Mouse (Mus musculus) limb, embryonic 14.5 days (tissue): ENCODE data around the gene Lrig3. TPM values are rescaled to one million over a fixed set of nuclear protein-coding genes. Genes with fewer than 3 reads are reported as not detected.
A peak's percentile ranks its signal among the peaks of the same experiment; 100 is the strongest.

Source experiments
- ATAC-seq: fragments of 200-750 bp; cut with Nextera tagmentation; 2 replicates; pipeline ENCODE4 v1.8.0; 2017; ENCODE audit warnings: low read depth, moderate number of reproducible peaks, moderate TSS enrichment; ENCODE audit not compliant: low FRiP score
- DNase-seq: peaks from one replicate; pipeline ENCODE4 v3.0.0-alpha.2; 2015; ENCODE audit warnings: low spot score
- H3K27ac ChIP-seq: fragments of 300-500 bp; sonication (generic); replicated peaks from 2 replicates; pipeline ENCODE4 v1.5.1; 2014; ENCODE audit warnings: low read depth, mild to moderate bottlenecking, low read length, moderate library complexity, mixed read lengths
- H3K27me3 ChIP-seq: fragments of 300-500 bp; sonication (generic); 2 replicates; pipeline ENCODE4 v1.6.1; 2014; ENCODE audit warnings: low read length, mixed read lengths; ENCODE audit not compliant: control insufficient read depth, insufficient read depth
- H3K36me3 ChIP-seq: fragments of 300-500 bp; sonication (generic); 2 replicates; pipeline ENCODE4 v1.6.1; 2014; ENCODE audit warnings: mild to moderate bottlenecking, low read length, moderate library complexity, mixed read lengths; ENCODE audit not compliant: control insufficient read depth, insufficient read depth
- H3K4me1 ChIP-seq: fragments of 300-500 bp; sonication (generic); 2 replicates; pipeline ENCODE4 v1.6.1; 2014; ENCODE audit warnings: antibody characterized with exemption, low read length, mixed read lengths; ENCODE audit not compliant: control insufficient read depth, insufficient read depth
- H3K4me2 ChIP-seq: fragments of 300-500 bp; sonication (generic); replicated peaks from 2 replicates; pipeline ENCODE4 v1.6.1; 2014; ENCODE audit warnings: low read depth, mild to moderate bottlenecking, low read length, moderate library complexity; ENCODE audit not compliant: severe bottlenecking
- H3K4me3 ChIP-seq: fragments of 300-500 bp; sonication (generic); replicated peaks from 2 replicates; pipeline ENCODE4 v1.5.1; 2014; ENCODE audit warnings: low read length
- H3K9ac ChIP-seq: fragments of 300-500 bp; sonication (generic); 2 replicates; pipeline ENCODE4 v1.6.1; 2014; ENCODE audit warnings: mild to moderate bottlenecking, low read depth, low read length, moderate library complexity; ENCODE audit not compliant: severe bottlenecking
- H3K9me3 ChIP-seq: fragments of 300-500 bp; sonication (generic); 2 replicates; pipeline ENCODE4 v1.6.1; 2016; ENCODE audit warnings: low read length; ENCODE audit not compliant: control insufficient read depth
- POLR2A ChIP-seq: fragments of 200-500 bp; IDR thresholded peaks from 2 replicates; pipeline ENCODE4 v1.8.0; 2012; ENCODE audit warnings: inconsistent platforms, mild to moderate bottlenecking, moderate library complexity, borderline replicate concordance; ENCODE audit not compliant: insufficient read depth, insufficient read length; ENCODE audit errors: extremely low read depth
- WGBS: fragments of 180-500 bp; shearing (Covaris S2); extraction: QIAGEN DNeasy Blood & Tissue Kit; methylation state at CpG from one replicate; pipeline ENCODE4 v1.1.7; 2014; 5-methylcytosine and 5-hydroxymethylcytosine counted together
- polyA plus RNA-seq, 2 experiments: library from polyadenylated mRNA; depleted of rRNA in 1 of 2; stranded (reverse) in 1 of 2; unstranded in 1 of 2; fragments of >200 nt; fragmentation: Nextera tagmentation in 1 of 2; extraction: Ambion mirVana in 1 of 2; gene quantifications; 2 replicates each; pipeline versions ENCODE4 v1.2.1 to v1.2.3; 2012 to 2014

Lrig3 gene
- polyA plus RNA-seq, 2 experiments = 47.0 to 84.9 TPM

DNA sequence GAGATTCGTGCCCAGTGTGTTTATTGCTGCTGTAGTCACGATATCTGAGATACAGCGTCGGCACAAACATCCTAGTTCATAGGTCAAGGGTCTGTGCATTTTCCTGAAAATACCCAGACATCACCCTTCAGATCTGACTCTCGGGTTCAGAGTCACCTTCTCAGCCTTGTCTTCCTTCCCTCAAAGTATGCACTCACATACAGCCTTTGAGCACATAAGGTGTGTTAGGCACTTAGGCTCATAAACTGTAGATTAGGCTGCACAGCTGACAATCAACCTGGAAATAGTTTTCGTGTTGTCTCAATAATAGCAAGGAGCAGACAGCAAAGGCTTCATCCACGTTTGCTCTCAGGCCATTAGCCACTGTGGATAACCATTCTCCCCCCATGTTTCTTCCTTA is 11.6 kb upstream of the Lrig3 start:
- no peak for TF ChIP-seq POLR2A
- H3K36me3 ChIP-seq = no peaks in the 10 kb centered on the region
- H3K4me1 ChIP-seq = peaks cover 29% of the 10 kb centered on the region
- H3K27me3 ChIP-seq = no peaks in the 10 kb centered on the region
- WGBS = 36% methylated on average over 7 of the region's 7 CpGs
- no peak overlapping the region for H3K4me3 ChIP-seq
- H3K9me3 ChIP-seq = no peaks in the 10 kb centered on the region
- no peak overlapping the region for H3K4me2 ChIP-seq
- ATAC-seq = no peak
- H3K9ac ChIP-seq = no peak overlapping the region
- H3K27ac ChIP-seq = peak overlapping the region; percentile 50; the same call in 1 of the 2 replicates
- no peak for DNase-seq

DNA sequence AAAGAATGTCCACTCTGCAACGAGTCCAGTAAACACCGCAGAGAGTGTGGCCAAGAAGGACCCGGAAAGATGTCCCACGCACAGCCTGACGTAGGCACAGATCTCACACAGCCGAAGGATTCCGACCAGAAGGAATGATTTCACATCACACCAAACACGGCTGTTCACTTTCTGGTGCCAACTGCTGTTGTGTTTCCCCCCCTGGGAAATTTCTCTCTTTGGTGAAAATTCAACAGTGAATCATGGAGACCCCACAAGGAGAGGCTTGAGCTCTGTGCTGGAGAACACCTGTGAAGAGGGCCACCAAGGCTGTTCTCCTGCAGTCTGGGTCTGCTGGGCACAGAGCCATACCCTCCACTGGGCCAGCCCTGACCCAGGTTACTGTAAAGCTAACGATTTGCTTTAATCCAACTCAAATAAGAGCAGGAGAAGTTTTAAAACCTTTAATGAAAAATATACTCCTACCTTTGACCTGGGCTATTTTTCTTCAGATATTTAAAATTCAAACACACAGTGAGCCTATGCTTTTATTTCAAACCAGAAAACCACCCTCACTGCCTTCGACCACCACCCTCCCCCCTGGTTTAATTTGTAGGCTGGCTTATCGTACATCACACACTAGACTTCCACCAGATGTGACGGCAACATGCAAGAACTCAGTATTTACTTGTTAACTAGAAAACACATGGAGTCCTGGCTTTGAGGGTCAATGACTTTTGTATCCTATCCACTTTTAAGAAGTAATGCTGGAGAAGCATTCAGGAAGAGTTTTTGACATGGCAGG is 11.0 kb upstream of the Lrig3 start:
- WGBS = 33% methylated on average over 12 of the region's 12 CpGs
- Histone ChIP-seq H3K27ac (peak overlapping the region; percentile 50; the same call in 1 of the 2 replicates), H3K36me3 (no peaks in the 10 kb centered on the region), H3K9me3 (no peaks in the 10 kb centered on the region), H3K4me2 (peak overlapping the region; percentile 5; the same call in 1 of the 2 replicates), H3K4me3 (no peak overlapping the region), H3K9ac (no peak overlapping the region), H3K4me1 (peaks cover 26% of the 10 kb centered on the region), H3K27me3 (no peaks in the 10 kb centered on the region)
- ATAC-seq = peak; percentile 86
- TF ChIP-seq POLR2A = no peak
- peak; percentile 78 for DNase-seq

GRCm38 (mm10) chr10:125961411-125962107 is 4.4 kb upstream of the Lrig3 start:
- H3K4me3 ChIP-seq = no peak overlapping the region
- no peak overlapping the region for H3K27ac ChIP-seq
- no peaks in the 10 kb centered on the region for H3K36me3 ChIP-seq
- 72% methylated on average over 9 of the region's 9 CpGs for WGBS
- no peaks in the 10 kb centered on the region for H3K27me3 ChIP-seq
- no peak for TF ChIP-seq POLR2A
- ATAC-seq (no peak), DNase-seq (no peak)
- no peak overlapping the region for H3K9ac ChIP-seq
- no peak overlapping the region for H3K4me2 ChIP-seq
- no peaks in the 10 kb centered on the region for H3K9me3 ChIP-seq
- H3K4me1 ChIP-seq = peaks cover 17% of the 10 kb centered on the region

- H3K4me2 ChIP-seq = no peak overlapping the region
- 0 out of 2 replicates have a peak overlapping the region, but pooled peaks have one; percentile 99 for H3K27ac ChIP-seq
- no peak overlapping the region for H3K4me3 ChIP-seq
- no peaks in the 10 kb centered on the region for H3K27me3 ChIP-seq
- DNase-seq = no peak
- no peak for TF ChIP-seq POLR2A
- ATAC-seq = no peak
- peaks cover 8% of the 10 kb centered on the region for H3K4me1 ChIP-seq
- WGBS = 74% methylated on average over 3 of the region's 3 CpGs
- H3K36me3 ChIP-seq = no peaks in the 10 kb centered on the region
- no peaks in the 10 kb centered on the region for H3K9me3 ChIP-seq
- H3K9ac ChIP-seq = no peak overlapping the region
Measured at GRCm38 (mm10) chr10:125964709-125965108, 1.3 kb upstream of the Lrig3 start.

- Histone ChIP-seq H3K9ac (peak overlapping the region; percentile 100), H3K4me3 (peak overlapping the region; percentile 95), H3K27ac (peak overlapping the region; percentile 99), H3K27me3 (no peaks in the 10 kb centered on the region), H3K36me3 (no peaks in the 10 kb centered on the region), H3K4me1 (peaks cover 18% of the 10 kb centered on the region), H3K9me3 (no peaks in the 10 kb centered on the region), H3K4me2 (peak overlapping the region; percentile 60)
- under 1% methylated on average over 42 of the region's 59 CpGs for WGBS
- DNase-seq (peak; percentile 64), ATAC-seq (peak; percentile 20)
- TF ChIP-seq POLR2A = no peak
Measured at GRCm38 (mm10) chr10:125966481-125967251, 698 bp downstream of the Lrig3 start.
